Mouse (Mus musculus): ENCODE measurements around the gene Gm5678. TPM values are rescaled to one million over a fixed set of nuclear protein-coding genes. Genes with fewer than 3 reads are reported as not detected.

Gene Gm5678
- polyA plus RNA-seq, 1 experiment from 2014 or later, result not detected

- ATAC-seq (ENCODE audit: insufficient number of reproducible peaks, insufficient read depth, low FRiP score, low TSS enrichment, low read depth), result no peak
- Histone ChIP-seq H3K27me3 (peaks cover 22% of the 10 kb centered on the region), H3K4me3 (no peak overlapping the region), H3K4me1 (no peaks in the 10 kb centered on the region), H3K27ac (no peak overlapping the region), H3K9me3 (no peaks in the 10 kb centered on the region), H3K36me3 (no peaks in the 10 kb centered on the region), H3K9ac (no peak overlapping the region), H3K4me2 (no peak overlapping the region)
- 74% methylated on average over 5 of the region's 5 CpGs for WGBS
These were observed 48.5 kb downstream of the Gm5678 start for GRCm38 (mm10) chr16:93676376-93676775.

GRCm38 (mm10) chr16:93678206-93678605 lies 50.3 kb downstream of the Gm5678 start:
- no peak overlapping the region for H3K9ac ChIP-seq
- H3K27ac ChIP-seq, result no peak overlapping the region
- ATAC-seq (ENCODE audit: insufficient number of reproducible peaks, insufficient read depth, low FRiP score, low TSS enrichment, low read depth), result no peak
- no peaks in the 10 kb centered on the region for H3K9me3 ChIP-seq
- WGBS, result 76% methylated on average over 4 of the region's 4 CpGs
- H3K4me1 ChIP-seq, result peaks cover 12% of the 10 kb centered on the region
- H3K4me3 ChIP-seq, result no peak overlapping the region
- no peaks in the 10 kb centered on the region for H3K36me3 ChIP-seq
- H3K4me2 ChIP-seq, result no peak overlapping the region
- H3K27me3 ChIP-seq, result peaks cover 40% of the 10 kb centered on the region

- Histone ChIP-seq H3K4me3 (no peak overlapping the region), H3K36me3 (no peaks in the 10 kb centered on the region), H3K27ac (no peak overlapping the region), H3K27me3 (peaks cover 50% of the 10 kb centered on the region), H3K4me2 (no peak overlapping the region), H3K9me3 (no peaks in the 10 kb centered on the region), H3K9ac (no peak overlapping the region), H3K4me1 (peaks cover 22% of the 10 kb centered on the region)
- 49% methylated on average over 9 of the region's 9 CpGs for WGBS
- no peak for ATAC-seq (ENCODE audit: insufficient number of reproducible peaks, insufficient read depth, low FRiP score, low TSS enrichment, low read depth)
These were observed 51.3 kb downstream of the Gm5678 start for GRCm38 (mm10) chr16:93679165-93679564.

Other genes starting within 250 kb of the Gm5678 start
- 19.6 and 23.6 TPM in 2 replicates for gene Setd4, start 24.0 kb upstream of the Gm5678 start, polyA plus RNA-seq (2015; fragmentation: Nextera tagmentation; extraction: Ambion mirVana)
- 122 and 126 TPM in 2 replicates for gene Cbr1, start 22.2 kb upstream of the Gm5678 start, polyA plus RNA-seq (2015; fragmentation: Nextera tagmentation; extraction: Ambion mirVana)
- gene Cbr3, start 55.1 kb downstream of the Gm5678 start, polyA plus RNA-seq (2015; fragmentation: Nextera tagmentation; extraction: Ambion mirVana), result 8.1 and 9.9 TPM in 2 replicates
- 11.8 and 16.4 TPM in 2 replicates for gene Dop1b, start 83.8 kb downstream of the Gm5678 start, polyA plus RNA-seq (2015; fragmentation: Nextera tagmentation; extraction: Ambion mirVana)
- 32.9 and 42.8 TPM in 2 replicates for gene Morc3, start 204.0 kb downstream of the Gm5678 start, polyA plus RNA-seq (2015; fragmentation: Nextera tagmentation; extraction: Ambion mirVana)

All from embryonic facial prominence, embryonic 13.5 days (tissue).